Mouse (Mus musculus) stomach, postnatal 0 days (tissue): ENCODE data around the gene Vps37c. TPM values are rescaled to one million over a fixed set of nuclear protein-coding genes. Genes with fewer than 3 reads are reported as not detected.

Experiments
- ATAC-seq: fragments of 200-750 bp; cut with Nextera tagmentation; 2 replicates; pipeline ENCODE4 v1.8.0; 2017; ENCODE audit not compliant: low FRiP score, low TSS enrichment
- DNase-seq: peaks from one replicate; pipeline ENCODE4 v3.0.0-alpha.2; 2016; ENCODE audit warnings: low spot score
- H3K27ac ChIP-seq: fragments of 300-500 bp; sonication (generic); replicated peaks from 2 replicates; pipeline ENCODE4 v1.5.1; 2014; ENCODE audit warnings: mild to moderate bottlenecking, control low read depth
- H3K27me3 ChIP-seq: fragments of 300-500 bp; sonication (generic); 2 replicates; pipeline ENCODE4 v1.6.1; 2014; ENCODE audit warnings: low read length; ENCODE audit not compliant: control insufficient read depth, insufficient read depth
- H3K36me3 ChIP-seq: fragments of 300-500 bp; sonication (generic); 2 replicates; pipeline ENCODE4 v1.6.1; 2014; ENCODE audit warnings: low read length, mixed read lengths; ENCODE audit not compliant: control insufficient read depth, insufficient read depth
- H3K4me1 ChIP-seq: fragments of 300-500 bp; sonication (generic); replicated peaks from 2 replicates; pipeline ENCODE4 v1.6.1; 2014; ENCODE audit warnings: antibody characterized with exemption; ENCODE audit not compliant: control insufficient read depth, insufficient read depth
- H3K4me2 ChIP-seq: fragments of 300-500 bp; sonication (generic); replicated peaks from 2 replicates; pipeline ENCODE4 v1.6.1; 2014; ENCODE audit warnings: low read depth, mild to moderate bottlenecking, control low read depth, moderate library complexity
- H3K4me3 ChIP-seq: fragments of 300-500 bp; sonication (generic); 2 replicates; pipeline ENCODE4 v1.5.1; 2014; ENCODE audit warnings: low read depth, low read length, control low read depth
- H3K9ac ChIP-seq: fragments of 300-500 bp; sonication (generic); 2 replicates; pipeline ENCODE4 v1.6.1; 2014; ENCODE audit warnings: mild to moderate bottlenecking, low read length, control low read depth, mixed read lengths
- H3K9me3 ChIP-seq: fragments of 300-500 bp; sonication (generic); 2 replicates; pipeline ENCODE4 v1.6.1; 2016; ENCODE audit warnings: low read length; ENCODE audit not compliant: control insufficient read depth
- CTCF ChIP-seq: IDR thresholded peaks from 2 replicates; pipeline ENCODE4 v1.5.1; 2016; ENCODE audit warnings: antibody characterized with exemption, low read depth, mild to moderate bottlenecking, moderate library complexity
- EP300 ChIP-seq: optimal IDR thresholded peaks from 2 replicates; pipeline ENCODE3; 2016; ENCODE audit warnings: antibody characterized with exemption
- WGBS: fragments of 180-500 bp; shearing (Covaris S2); extraction: QIAGEN DNeasy Blood & Tissue Kit; methylation state at CpG from one replicate; pipeline ENCODE4 v1.1.7; 2014; 5-methylcytosine and 5-hydroxymethylcytosine counted together
- polyA plus RNA-seq: library from polyadenylated mRNA; unstranded; fragments of >200 nt; fragmentation: Nextera tagmentation; extraction: Ambion mirVana; gene quantifications from 2 replicates; pipeline ENCODE4 v1.2.1, GENCODE M21; 2015

Gene Vps37c
- polyA plus RNA-seq, 1 experiment from 2014 or later, result 48.6 TPM

GRCm38 (mm10) chr19:10761794-10762415, 73.4 kb downstream of the Vps37c start:
- no peaks in the 10 kb centered on the region for H3K9me3 ChIP-seq
- no peaks in the 10 kb centered on the region for H3K27me3 ChIP-seq
- ATAC-seq, result no peak
- no peak for DNase-seq
- WGBS, result 70% methylated on average over 8 of the region's 8 CpGs
- peaks cover 3% of the 10 kb centered on the region; the same call in 1 of the 2 replicates for H3K4me1 ChIP-seq
- no peak overlapping the region for H3K27ac ChIP-seq
- no peak overlapping the region for H3K4me3 ChIP-seq
- H3K36me3 ChIP-seq, result no peaks in the 10 kb centered on the region
- no peak overlapping the region for H3K9ac ChIP-seq
- no peak for TF ChIP-seq CTCF
- no peak for TF ChIP-seq EP300
- H3K4me2 ChIP-seq, result no peak overlapping the region

- Histone ChIP-seq H3K27me3 (no peaks in the 10 kb centered on the region), H3K36me3 (no peaks in the 10 kb centered on the region), H3K9ac (no peak overlapping the region), H3K4me1 (peaks cover 3% of the 10 kb centered on the region; the same call in 1 of the 2 replicates), H3K4me3 (no peak overlapping the region), H3K4me2 (no peak overlapping the region), H3K9me3 (no peaks in the 10 kb centered on the region), H3K27ac (no peak overlapping the region)
- TF ChIP-seq EP300, result no peak
- no peak for TF ChIP-seq CTCF
- 63% methylated on average over 6 of the region's 6 CpGs for WGBS
- DNase-seq, result no peak
- no peak for ATAC-seq
Observed at GRCm38 (mm10) chr19:10762468-10762867, 73.9 kb downstream of the Vps37c start.

- WGBS, result 67% methylated on average over 21 of the region's 21 CpGs
- H3K4me1 ChIP-seq, result peaks cover 3% of the 10 kb centered on the region; the same call in 1 of the 2 replicates
- no peak overlapping the region for H3K27ac ChIP-seq
- ATAC-seq (no peak), DNase-seq (no peak)
- H3K9me3 ChIP-seq, result no peaks in the 10 kb centered on the region
- no peaks in the 10 kb centered on the region for H3K36me3 ChIP-seq
- no peaks in the 10 kb centered on the region for H3K27me3 ChIP-seq
- H3K4me2 ChIP-seq, result no peak overlapping the region
- no peak for TF ChIP-seq CTCF
- TF ChIP-seq EP300, result no peak
- no peak overlapping the region for H3K9ac ChIP-seq
- no peak overlapping the region for H3K4me3 ChIP-seq
Observed at GRCm38 (mm10) chr19:10763381-10764031, 75.0 kb downstream of the Vps37c start.

Other genes starting within 250 kb of the Vps37c start
- gene Lrrc10b, start 231.3 kb upstream of the Vps37c start, polyA plus RNA-seq, result 2.8 and 3.3 TPM in 2 replicates
- 0.15 and 0.16 TPM in 2 replicates for gene Ppp1r32, start 205.8 kb upstream of the Vps37c start, polyA plus RNA-seq
- gene Cpsf7, start 163.5 kb upstream of the Vps37c start, polyA plus RNA-seq, result 12.5 and 16.7 TPM in 2 replicates
- gene Sdhaf2, start 162.6 kb upstream of the Vps37c start, polyA plus RNA-seq, result 37.4 and 38.9 TPM in 2 replicates
- gene Tmem216, start 132.5 kb upstream of the Vps37c start, polyA plus RNA-seq, result 23.3 and 23.9 TPM in 2 replicates
- 15.7 and 16.7 TPM in 2 replicates for gene Cyb561a3, start 111.6 kb upstream of the Vps37c start, polyA plus RNA-seq
- gene Tmem138, start 111.4 kb upstream of the Vps37c start, polyA plus RNA-seq, result 11.4 and 12.2 TPM in 2 replicates
- 108 and 110 TPM in 2 replicates for gene Ddb1, start 83.4 kb upstream of the Vps37c start, polyA plus RNA-seq
- gene Tkfc, start 83.1 kb upstream of the Vps37c start, polyA plus RNA-seq, result 6.3 and 6.7 TPM in 2 replicates
- 0.51 and 0.61 TPM in 2 replicates for gene Vwce, start 54.5 kb upstream of the Vps37c start, polyA plus RNA-seq
- 22,358 and 23,362 TPM in 2 replicates for gene Pga5, start 10.7 kb upstream of the Vps37c start, polyA plus RNA-seq
- gene Cd5, start 50.3 kb downstream of the Vps37c start, polyA plus RNA-seq, result 1.6 and 1.8 TPM in 2 replicates
- 0.06 and 0.07 TPM in 2 replicates for gene Cd6, start 141.3 kb downstream of the Vps37c start, polyA plus RNA-seq
- 4.0 and 5.2 TPM in 2 replicates for gene Slc15a3, start 151.0 kb downstream of the Vps37c start, polyA plus RNA-seq
- gene Tmem132a, start 181.2 kb downstream of the Vps37c start, polyA plus RNA-seq, result 19.1 and 20.8 TPM in 2 replicates
- 176 and 186 TPM in 2 replicates for gene Tmem109, start 193.3 kb downstream of the Vps37c start, polyA plus RNA-seq
- gene Prpf19, start 206.5 kb downstream of the Vps37c start, polyA plus RNA-seq, result 17.6 and 19.5 TPM in 2 replicates
- 0.08 and 0.17 TPM in 2 replicates for gene Zp1, start 231.9 kb downstream of the Vps37c start, polyA plus RNA-seq
- 0.06 and 0.07 TPM in 2 replicates for gene Ptgdr2, start 248.4 kb downstream of the Vps37c start, polyA plus RNA-seq